Mouse (Mus musculus) adrenal gland, postnatal 14 days (tissue): Measurements from ENCODE around the gene Sfrp2. TPM values are rescaled to one million over a fixed set of nuclear protein-coding genes. Genes with fewer than 3 reads are reported as not detected.

ENCODE experiments used
- DNase-seq: peaks from one replicate; pipeline ENCODE4 v3.0.0; 2021; ENCODE audit warnings: mixed read lengths
- long read RNA-seq, 2 experiments: library from polyadenylated mRNA; stranded (forward); transcript quantifications; one replicate each; pipeline ENCODE4 v2.0.0; 2021
- total RNA-seq: library from RNA; stranded (reverse); gene quantifications from 2 replicates; pipeline ENCODE4 v1.2.3, GENCODE M21; 2021

Gene Sfrp2
- 10.6 and 10.7 TPM in 2 replicates for total RNA-seq
- long read RNA-seq, experiment 1, transcript Sfrp2-201 (3 exons, 2,003 nt), result major isoform, 12 of 12 reads
- long read RNA-seq, experiment 1, partial matches to known transcripts, result 0 of 12 reads
- long read RNA-seq, experiment 1, other reads (novel, unspliced or antisense), result 0 of 12 reads
- long read RNA-seq, experiment 2, transcript Sfrp2-201 (3 exons, 2,003 nt), result major isoform, 7 of 7 reads
- long read RNA-seq, experiment 2, partial matches to known transcripts, result 0 of 7 reads
- long read RNA-seq, experiment 2, other reads (novel, unspliced or antisense), result 0 of 7 reads

DNA sequence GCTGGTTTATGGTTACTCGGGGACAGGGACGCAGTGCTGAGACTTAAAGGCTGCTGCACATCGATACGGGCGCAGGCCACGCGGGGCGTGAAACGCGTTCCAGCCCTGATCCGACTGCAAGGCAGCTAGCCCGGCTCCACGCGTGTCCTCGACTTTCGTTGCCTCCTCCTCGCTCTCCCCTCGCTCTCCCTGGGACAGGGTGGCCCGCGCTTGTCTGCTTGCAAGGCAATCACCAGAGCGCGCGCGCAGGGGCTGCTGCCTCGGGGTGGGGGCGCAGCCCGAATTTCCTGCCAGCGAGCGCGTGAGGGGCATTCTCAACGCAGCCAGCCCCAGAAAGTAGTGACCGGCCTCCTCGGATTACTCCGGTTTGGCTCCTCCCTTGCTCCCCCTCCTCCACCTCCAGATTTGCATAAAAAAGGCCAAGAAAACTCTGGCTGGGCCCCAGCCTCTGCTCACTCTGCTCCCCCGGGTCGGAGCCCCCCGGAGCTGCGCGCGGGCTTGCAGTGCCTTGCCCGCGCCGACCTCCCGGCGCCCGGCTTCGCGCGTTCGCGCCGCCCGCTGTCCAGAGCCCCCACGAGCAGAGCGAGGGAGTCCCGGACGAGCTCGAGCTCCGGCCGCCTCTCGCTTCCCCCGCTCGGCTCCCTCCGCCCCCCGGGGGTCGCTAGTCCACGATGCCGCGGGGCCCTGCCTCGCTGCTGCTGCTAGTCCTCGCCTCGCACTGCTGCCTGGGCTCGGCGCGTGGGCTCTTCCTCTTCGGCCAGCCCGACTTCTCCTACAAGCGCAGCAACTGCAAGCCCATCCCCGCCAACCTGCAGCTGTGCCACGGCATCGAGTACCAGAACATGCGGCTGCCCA, at the start of gene Sfrp2:
TSS of gene Sfrp2 (plus strand) at position 451 of the 855 bp plus-strand sequence.
- DNase-seq, result peak; percentile 55

DNA sequence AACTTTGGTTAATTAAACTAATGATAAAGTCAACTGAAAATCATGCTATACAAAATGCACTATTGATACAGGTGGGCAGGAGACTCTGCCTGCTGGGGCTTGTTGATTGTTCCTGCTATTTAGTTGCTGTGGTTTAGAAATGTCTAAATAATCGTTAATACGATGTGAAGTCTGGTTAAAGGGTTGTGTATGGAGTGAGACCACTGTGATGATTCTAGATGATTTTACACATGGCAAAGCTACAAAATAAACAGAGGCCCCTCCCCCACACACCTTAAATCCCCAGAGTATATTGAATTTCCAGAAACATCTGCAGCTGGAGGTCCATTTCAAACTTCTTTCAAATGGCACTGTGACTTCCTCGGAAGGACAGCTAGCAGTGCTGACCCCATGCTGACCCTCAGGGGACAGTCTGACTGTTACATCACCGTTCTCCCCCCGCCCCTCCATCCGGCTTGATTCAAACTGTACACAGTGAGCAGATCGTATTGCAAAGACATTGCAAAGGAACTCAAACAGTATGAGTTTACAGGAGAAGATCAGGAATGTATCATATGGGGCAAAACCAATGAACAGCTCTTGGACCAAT, 48.4 kb upstream of the Sfrp2 start:
- peak; percentile 26 for DNase-seq

DNA sequence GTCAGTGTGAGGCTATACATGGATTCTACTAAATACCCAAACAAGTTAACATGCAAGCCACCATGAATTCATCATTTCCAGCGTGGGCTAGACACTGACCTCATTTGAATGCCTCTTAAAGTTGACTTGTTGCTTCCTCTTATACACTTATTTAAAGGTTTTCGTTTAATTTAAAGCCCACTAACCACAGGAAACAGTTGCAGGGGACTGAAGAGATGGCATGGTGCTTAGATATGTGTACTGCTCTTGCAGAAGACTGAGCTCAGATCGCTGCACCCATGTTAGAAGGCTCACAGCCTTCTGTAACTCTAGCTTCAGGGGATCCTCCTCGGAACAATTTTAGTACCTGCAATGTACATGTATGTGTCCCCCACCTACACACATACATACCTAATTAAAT, 47.5 kb upstream of the Sfrp2 start:
- no peak for DNase-seq

- no peak for DNase-seq
Observed at GRCm38 (mm10) chr3:83728223-83728622, 37.9 kb upstream of the Sfrp2 start.

- DNase-seq, result no peak
Observed at GRCm38 (mm10) chr3:83728675-83729390, 37.3 kb upstream of the Sfrp2 start.

DNA sequence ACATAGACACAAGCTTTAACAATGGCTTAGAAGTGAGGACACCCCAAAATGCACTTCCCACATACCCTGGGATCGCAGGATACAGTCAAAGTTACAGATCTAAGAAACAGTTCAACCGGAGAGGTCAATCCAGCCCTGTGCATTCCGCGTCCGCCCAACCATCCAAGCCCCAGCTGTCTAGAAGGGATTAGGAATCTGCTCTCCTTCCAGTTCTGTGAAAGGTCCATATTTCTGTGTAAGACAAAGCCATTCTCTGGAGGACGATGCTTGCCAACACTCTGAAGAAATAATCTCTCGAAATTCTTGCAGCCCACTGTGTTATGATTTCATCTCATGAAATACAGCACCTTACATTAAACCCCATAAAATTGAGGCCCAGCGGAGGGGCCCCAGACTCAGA, 32.1 kb upstream of the Sfrp2 start:
- DNase-seq, result no peak

DNA sequence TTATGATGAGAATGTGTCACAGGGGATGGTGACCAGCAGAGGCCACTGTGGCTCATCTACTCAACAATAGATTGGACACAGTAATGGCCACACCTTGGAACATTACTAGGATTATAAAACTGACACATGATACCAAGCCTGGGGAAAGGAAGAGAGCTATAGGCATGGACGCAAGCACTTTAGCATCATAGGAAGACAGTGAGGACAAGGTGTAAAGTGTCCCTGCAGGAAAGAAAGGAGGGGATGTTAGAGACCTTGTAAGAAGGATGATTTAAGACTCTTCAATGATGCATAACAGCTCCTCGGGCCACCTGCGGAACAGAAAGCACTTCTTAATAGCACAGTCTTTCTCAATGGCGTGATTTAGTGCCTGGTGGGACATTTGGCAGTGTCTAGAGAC, 29.1 kb upstream of the Sfrp2 start:
- no peak for DNase-seq

GRCm38 (mm10) chr3:83740246-83740645, 25.9 kb upstream of the Sfrp2 start:
- DNase-seq, result peak; percentile 56

- peak; percentile 48 for DNase-seq
Observed at GRCm38 (mm10) chr3:83747276-83747675, 18.8 kb upstream of the Sfrp2 start.

DNA sequence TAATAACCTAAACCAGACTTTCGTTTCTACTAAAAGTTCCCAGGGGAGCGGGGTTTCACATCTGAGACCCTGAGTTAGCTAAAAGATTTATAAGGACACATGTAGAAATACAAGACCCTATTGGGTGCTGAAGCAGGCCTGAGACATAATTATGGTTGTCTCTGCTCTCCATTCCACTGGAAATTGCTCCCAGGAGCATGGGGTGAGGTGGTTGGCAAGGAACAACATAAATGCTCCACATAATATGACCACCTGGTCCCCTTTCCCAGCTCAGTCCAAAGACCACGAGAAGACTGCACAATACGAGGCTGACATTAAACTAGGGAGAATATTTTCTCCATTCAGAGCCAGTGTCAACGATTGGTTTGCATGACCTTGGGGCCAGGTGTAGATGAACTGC, 18.2 kb upstream of the Sfrp2 start:
- DNase-seq, result no peak

DNA sequence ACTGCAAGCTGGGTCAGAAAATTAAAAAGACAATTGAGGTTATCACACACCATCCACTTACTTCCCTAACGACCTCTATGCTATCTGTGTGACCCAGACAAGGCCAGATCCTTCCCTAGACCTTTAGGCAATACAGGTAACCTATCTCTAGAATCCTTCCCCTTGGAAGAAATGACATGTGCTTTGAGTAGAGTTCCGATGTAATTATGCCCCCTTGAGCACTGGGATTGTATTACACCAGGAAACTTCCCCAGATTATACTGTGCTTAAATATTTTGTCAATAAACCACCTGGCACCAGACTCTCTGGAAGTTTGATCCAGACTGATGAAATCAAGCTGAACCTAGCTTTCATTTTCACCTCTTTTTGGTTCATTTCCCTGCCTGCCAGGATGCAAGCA, 14.5 kb upstream of the Sfrp2 start:
- DNase-seq, result no peak

DNA sequence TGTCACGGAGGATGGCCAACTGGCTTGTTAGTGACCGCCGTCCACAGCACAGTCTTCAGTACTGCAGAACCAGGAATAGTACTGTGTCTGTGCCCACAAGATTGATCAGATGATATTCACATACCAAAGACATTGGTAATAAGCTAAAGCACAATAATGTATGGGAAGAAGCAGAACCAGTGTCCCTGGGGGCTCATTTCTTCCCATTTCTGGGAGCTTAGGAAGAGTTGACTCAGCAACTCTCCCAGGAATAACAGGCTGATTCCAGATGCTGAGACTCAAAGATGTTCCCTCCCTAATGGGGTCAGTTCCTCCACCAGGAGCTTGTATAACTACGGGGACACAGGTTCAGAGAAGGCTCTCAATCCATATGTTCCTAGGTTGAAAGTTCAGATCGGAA, 13.9 kb upstream of the Sfrp2 start:
- DNase-seq, result no peak

DNA sequence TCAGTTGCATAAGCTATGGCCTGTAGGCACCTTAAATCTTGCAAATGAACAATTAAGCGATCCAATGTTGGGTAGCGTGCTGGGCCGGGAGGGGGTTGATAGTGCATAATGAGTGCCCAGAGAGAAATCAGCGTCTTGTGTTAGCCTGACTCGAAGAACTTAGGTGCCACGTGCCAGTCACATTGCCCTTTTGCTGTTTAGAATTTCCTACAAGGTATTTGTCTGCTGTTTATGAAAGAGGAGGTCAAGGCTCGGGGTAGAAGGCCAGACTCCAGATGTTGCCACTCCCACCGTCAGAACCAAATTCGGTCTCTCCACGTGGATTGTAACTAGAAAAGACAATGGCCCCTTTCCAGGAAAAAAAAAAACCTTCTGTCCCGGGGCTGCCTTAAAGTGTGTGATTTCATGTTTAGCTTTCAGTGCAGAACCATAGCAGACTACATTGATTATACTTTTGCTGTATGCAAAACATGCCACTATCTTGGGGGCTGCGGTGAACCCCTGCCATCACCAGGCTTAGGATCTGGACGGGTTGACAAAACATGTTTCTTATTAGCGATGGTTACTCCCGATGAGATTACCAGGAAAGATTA, 11.0 kb upstream of the Sfrp2 start:
- DNase-seq, result no peak

GRCm38 (mm10) chr3:83755666-83756065, 10.5 kb upstream of the Sfrp2 start:
- DNase-seq, result no peak

- peak; percentile 50 for DNase-seq
Observed at GRCm38 (mm10) chr3:83762361-83762760, 3.8 kb upstream of the Sfrp2 start.

DNA sequence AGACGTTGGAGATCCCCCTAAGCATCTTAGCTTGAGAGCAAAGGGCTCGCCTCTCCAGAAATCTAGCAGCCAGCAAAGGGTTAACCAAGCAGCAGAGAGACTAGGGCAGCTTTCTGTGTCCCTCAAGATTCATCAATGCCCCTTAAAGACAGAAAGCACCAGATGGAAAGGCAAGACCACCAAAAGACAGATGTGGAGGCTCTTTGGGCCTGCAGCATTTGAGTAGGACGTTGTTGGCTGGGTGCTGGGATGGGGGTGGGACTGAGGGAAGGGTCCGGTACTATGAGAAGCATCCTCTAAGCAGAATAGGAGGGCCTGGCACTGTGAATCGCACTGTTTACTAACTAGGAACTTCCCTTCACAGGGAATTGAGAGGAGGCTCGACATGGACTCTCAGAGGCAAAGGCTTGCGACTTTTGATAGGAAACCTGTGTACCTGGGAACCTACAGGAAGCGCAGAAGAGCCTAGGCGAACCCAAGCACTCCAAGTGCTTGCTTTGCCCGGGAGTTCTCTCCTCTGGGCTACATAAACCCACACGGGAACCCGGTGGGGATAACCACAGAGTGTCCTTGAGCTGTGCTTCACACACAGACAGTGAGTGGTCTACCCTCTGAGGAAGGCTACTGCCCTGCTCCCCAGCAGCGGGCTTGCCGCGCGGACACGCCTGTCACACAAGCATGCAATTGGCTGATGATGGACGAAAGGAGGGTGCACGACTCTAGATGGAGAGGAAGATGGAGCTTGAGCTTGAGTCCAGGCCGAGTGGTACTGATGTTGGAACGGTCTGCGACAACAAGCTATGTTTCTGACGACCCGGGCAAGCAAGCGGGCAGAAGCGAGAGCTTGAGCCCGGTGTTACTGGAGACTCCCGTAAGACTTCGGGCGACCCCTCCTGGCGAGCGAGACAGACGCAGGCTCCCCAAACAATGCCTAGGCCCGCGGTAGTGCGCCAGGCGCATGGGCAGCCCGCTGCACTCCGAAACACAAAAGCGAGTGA, 2.3 kb upstream of the Sfrp2 start:
- peak; percentile 89 for DNase-seq

GRCm38 (mm10) chr3:83766726-83767070, 577 bp downstream of the Sfrp2 start:
- DNase-seq, result no peak

DNA sequence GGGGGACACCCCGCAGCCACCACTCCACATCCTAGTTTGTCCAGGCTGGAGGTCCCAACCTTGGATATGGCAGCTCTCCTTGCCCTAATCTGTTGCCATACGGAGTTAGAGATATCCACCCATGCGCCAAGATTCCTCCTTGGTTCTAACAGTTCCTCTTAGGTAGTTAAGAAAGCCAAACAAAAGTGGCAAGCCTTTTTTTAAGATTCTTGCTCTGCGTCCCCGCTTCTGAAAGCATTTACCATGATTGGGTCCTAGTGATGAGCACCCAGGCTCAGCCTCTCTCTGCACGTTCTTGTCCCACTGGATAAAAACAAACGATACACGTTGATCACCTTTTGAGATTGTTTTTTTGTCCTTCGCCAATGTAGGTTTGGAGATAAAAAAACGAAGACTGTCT, 1.0 kb downstream of the Sfrp2 start:
- no peak for DNase-seq

GRCm38 (mm10) chr3:83768293-83769035, 2.3 kb downstream of the Sfrp2 start:
- no peak for DNase-seq

GRCm38 (mm10) chr3:83769036-83769410, 2.9 kb downstream of the Sfrp2 start:
- DNase-seq, result no peak
